Mouse (Mus musculus): Measurements from ENCODE around the gene Dtx3. TPM values are rescaled to one million over a fixed set of nuclear protein-coding genes. Genes with fewer than 3 reads are reported as not detected.

The Dtx3 gene
- polyA plus RNA-seq, 1 experiment from 2014 or later, result 204 TPM

DNA sequence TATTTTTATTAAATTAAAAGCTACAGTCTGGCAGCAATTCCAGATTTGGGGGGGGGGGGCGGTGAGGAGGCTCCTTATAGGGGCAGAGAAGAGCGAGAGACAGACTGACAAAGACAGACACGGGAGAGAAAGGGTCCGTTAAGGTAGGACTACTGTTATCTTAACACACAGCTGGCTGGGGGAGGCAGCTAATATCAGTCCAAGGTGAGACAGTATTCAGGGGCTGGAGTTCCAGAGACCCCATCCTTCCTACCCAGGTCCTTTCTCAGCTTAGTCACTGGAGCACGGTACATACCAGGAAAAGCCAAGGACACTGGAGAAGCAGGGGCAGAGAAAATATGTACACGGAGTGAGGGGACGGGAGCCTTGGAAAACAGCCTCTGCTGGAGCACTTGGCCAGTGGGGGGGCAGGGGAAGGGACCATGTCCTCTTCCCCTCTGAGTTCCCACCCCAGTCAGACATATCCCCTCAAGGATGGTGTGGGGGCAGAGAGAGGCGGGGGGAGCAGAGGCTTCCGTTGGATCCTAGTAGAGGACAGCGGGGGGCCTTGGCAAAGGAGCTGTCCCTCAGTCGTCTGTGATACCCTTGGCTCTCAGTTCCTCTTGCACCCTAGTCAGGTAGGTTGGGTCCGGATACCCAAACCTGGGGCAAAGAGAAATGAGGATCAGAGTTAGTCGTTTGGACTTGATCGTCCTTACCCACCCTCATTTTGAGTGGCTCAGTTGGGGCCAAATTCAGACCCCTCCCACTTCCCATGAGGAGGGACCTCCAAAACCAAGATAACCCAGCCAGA, 4.9 kb downstream of the Dtx3 start:
- H3K4me2 ChIP-seq (replicated peaks), result peak overlapping the region; percentile 99
- peaks cover 28% of the 10 kb centered on the region for H3K36me3 ChIP-seq
- peaks cover 54% of the 10 kb centered on the region for H3K4me1 ChIP-seq
- peak overlapping the region; percentile 75; the same call in 1 of the 2 replicates for H3K4me3 ChIP-seq
- peaks cover 4% of the 10 kb centered on the region; the same call in 1 of the 2 replicates for H3K27me3 ChIP-seq
- no peak for ATAC-seq (ENCODE audit: low FRiP score, low read depth)
- H3K27ac ChIP-seq (replicated peaks), result peak overlapping the region; percentile 43; the same call in 1 of the 2 replicates
- 28% methylated on average over 14 of the region's 14 CpGs for WGBS
- peaks cover 3% of the 10 kb centered on the region; the same call in 1 of the 2 replicates for H3K9me3 ChIP-seq
- H3K9ac ChIP-seq (replicated peaks), result 0 out of 2 replicates have a peak overlapping the region, but pooled peaks have one; percentile 20

DNA sequence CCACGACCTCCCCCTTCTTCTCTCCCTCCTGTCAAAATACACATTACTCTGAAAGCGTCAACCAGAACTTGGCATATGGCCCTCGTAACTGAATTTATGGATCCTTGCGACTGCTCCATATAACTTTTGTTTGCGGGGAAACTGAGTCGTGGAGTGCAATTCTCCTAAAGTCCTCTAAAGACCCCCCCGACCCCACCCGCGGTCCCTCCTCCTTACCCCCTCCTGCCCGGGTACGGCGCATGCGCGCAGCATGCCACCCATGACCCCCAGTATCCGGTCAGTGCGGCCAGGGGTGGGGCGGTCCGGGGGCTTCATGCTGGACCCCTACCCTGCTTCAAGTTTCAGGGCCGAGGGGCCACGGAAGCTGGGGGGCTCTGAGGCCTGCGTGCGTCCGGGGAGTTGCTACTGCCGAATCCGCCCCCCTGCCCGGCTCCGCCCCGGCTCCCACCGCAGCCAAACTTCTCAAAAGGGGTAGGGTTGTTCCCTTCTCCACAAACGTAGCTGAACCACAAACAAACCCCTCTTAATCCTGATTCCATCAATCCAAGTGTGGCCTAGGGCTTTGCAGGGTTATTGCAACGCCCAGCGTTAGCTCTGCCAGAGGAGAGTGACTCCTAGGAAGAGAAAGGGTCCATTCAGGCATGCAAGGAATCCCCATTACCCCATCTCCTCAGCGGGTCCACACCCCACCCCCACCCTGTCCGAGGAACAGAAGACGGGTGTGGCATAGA, 5.7 kb downstream of the Dtx3 start, which contains the start of gene Arhgef25:
Gene Arhgef25 (minus strand): TSS at position 433 of the 731 bp plus-strand sequence.
- Histone ChIP-seq H3K27ac (replicated peaks) (peak within 1 kb of the TSS; percentile 86), H3K9me3 (peaks cover 3% of the 10 kb centered on the region; the same call in 1 of the 2 replicates), H3K36me3 (peaks cover 28% of the 10 kb centered on the region), H3K4me1 (peaks cover 59% of the 10 kb centered on the region), H3K27me3 (peaks cover 11% of the 10 kb centered on the region; the same call in 1 of the 2 replicates), H3K9ac (replicated peaks) (peak within 1 kb of the TSS; percentile 91), H3K4me2 (replicated peaks) (peak within 1 kb of the TSS; percentile 99), H3K4me3 (peak within 1 kb of the TSS; percentile 75)
- 0 out of 2 replicates have a peak, but pooled peaks have one; percentile 13 for ATAC-seq (ENCODE audit: low FRiP score, low read depth)
- WGBS, result 2% methylated on average over 35 of the region's 35 CpGs

DNA sequence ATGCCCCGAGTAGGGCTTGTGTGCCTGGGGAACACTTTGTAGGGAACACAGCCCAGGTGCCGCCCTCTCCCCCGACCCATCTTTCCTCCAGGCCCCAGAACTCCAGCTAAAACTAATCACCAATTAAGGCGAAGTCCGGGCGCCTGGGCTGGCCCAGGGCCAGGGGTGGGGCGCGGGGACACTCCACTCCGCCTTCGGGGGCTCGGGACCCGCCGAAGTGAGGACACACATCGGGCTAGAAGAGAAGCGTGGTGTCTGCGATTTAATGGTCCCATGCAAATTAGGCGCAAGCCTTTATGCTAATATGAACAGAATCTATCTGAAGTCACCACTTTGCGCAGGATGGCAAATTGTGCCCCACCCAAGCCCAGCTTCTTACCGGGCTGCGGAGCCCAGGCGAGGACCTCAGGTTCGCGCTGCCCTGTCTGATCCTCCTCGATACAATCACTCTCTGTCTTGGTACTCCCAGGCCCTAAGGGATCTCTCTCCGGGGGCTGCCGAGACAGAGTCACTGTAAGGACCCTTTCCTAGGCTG, 6.3 kb downstream of the Dtx3 start:
- H3K36me3 ChIP-seq, result peaks cover 28% of the 10 kb centered on the region
- H3K9ac ChIP-seq (replicated peaks), result peak overlapping the region; percentile 91
- peak overlapping the region; percentile 86 for H3K27ac ChIP-seq (replicated peaks)
- peaks cover 58% of the 10 kb centered on the region for H3K4me1 ChIP-seq
- ATAC-seq (ENCODE audit: low FRiP score, low read depth), result peak; percentile 8; the same call in 1 of the 2 replicates
- H3K27me3 ChIP-seq, result peaks cover 16% of the 10 kb centered on the region
- WGBS, result under 1% methylated on average over 26 of the region's 26 CpGs
- peaks cover 3% of the 10 kb centered on the region; the same call in 1 of the 2 replicates for H3K9me3 ChIP-seq
- peak overlapping the region; percentile 99 for H3K4me2 ChIP-seq (replicated peaks)
- H3K4me3 ChIP-seq, result peak overlapping the region; percentile 75

DNA sequence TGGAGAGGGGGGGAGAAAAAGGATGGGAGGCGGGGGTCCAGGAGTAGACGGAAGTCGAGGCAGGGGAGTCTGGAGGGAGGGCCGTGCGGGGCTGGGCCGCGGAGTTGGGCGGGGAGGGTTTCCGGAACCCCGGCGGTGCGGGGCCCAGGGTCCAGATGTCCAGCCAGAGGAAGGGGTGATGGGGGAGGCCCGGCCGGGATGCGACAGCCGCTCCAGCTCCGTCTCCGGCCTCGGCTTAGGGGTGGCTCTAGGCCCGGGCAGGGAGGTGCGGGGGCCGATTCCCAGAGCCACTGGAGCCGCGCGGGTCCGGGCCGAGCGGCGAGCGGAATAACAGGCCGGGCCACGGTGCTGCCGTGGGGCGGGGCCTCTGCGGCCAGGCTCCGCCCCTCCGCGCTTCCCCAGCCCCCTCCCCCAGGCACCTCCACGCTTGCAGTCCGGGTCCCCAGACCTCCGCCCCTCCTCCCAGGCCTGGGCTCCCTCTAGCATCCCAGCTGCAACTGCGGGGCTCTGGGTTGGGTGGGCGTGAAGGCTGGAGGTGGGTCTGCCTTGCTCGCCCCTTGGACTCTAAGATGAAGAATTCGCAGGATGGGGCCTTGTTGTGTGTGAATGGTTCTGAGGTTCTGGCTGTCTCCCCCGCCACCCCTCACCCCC, 6.9 kb downstream of the Dtx3 start:
- peaks cover 20% of the 10 kb centered on the region for H3K27me3 ChIP-seq
- peak overlapping the region; percentile 91 for H3K9ac ChIP-seq (replicated peaks)
- peaks cover 27% of the 10 kb centered on the region for H3K36me3 ChIP-seq
- H3K4me1 ChIP-seq, result peaks cover 63% of the 10 kb centered on the region
- H3K4me2 ChIP-seq (replicated peaks), result peak overlapping the region; percentile 99
- H3K27ac ChIP-seq (replicated peaks), result peak overlapping the region; percentile 86
- H3K4me3 ChIP-seq, result peak overlapping the region; percentile 75
- WGBS, result under 1% methylated on average over 39 of the region's 46 CpGs
- H3K9me3 ChIP-seq, result peaks cover 3% of the 10 kb centered on the region; the same call in 1 of the 2 replicates
- ATAC-seq (ENCODE audit: low FRiP score, low read depth), result peak; percentile 87

DNA sequence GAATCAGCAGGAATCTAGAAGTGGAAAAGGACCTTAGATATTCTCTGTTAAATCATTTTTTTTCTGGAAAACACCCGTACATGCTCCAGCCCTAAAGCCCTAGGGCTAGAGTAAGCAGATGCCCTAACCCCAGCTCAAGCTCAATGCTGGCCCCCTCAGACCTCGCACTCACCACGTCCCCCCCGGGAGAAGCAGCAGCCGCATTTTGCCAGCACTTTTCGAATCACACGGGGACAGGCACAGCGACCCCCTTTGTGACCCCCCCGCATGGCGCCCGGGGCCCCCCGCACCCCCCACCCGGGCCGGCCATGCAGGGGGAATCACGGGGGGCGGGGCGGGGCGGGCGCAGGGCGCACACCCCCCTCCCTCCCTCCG, 7.5 kb downstream of the Dtx3 start:
- H3K4me3 ChIP-seq, result peak overlapping the region; percentile 75
- peak overlapping the region; percentile 99 for H3K4me2 ChIP-seq (replicated peaks)
- H3K9ac ChIP-seq (replicated peaks), result peak overlapping the region; percentile 91
- under 1% methylated on average over 15 of the region's 21 CpGs for WGBS
- peak overlapping the region; percentile 86 for H3K27ac ChIP-seq (replicated peaks)
- H3K27me3 ChIP-seq, result peaks cover 25% of the 10 kb centered on the region
- H3K9me3 ChIP-seq, result peaks cover 3% of the 10 kb centered on the region; the same call in 1 of the 2 replicates
- peaks cover 66% of the 10 kb centered on the region for H3K4me1 ChIP-seq
- ATAC-seq (ENCODE audit: low FRiP score, low read depth), result peak; percentile 11; the same call in 1 of the 2 replicates
- peaks cover 27% of the 10 kb centered on the region for H3K36me3 ChIP-seq

DNA sequence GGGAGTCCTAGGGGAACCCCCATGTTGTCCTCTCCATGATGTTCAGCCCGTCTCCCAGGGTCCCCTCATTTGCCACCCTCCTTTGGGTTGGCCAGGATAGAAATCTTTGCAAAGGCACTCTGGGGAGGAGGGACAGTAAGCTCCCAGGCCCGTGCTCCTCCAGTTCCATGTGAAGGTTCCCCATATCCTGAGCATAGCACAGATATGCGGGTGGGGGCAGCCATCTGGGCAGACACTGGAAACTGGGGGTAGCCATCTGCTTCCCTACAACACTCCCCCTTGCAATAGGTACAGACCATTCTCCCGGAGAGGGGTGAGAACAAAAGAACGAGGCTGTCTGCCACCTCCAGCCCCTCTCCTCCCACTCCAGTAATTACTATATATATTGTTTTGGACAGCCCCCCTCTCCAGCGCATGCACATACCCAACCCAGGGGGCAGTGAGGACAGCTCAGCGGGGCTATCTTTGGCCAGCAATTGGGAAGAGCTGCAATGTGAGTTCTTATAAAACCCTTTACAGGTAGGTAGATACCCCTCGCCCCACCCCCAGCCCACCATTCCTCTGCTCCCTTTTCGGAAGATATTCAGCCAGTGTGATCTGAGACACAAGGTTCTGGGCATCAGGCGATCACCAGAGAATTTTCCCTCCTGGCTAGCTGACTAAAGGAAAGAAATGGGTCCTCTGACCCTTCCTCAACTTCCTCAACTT, 8.0 kb downstream of the Dtx3 start:
- peak overlapping the region; percentile 99 for H3K4me2 ChIP-seq (replicated peaks)
- H3K9ac ChIP-seq (replicated peaks), result peak overlapping the region; percentile 91
- no peak for ATAC-seq (ENCODE audit: low FRiP score, low read depth)
- peaks cover 27% of the 10 kb centered on the region for H3K36me3 ChIP-seq
- peaks cover 63% of the 10 kb centered on the region for H3K4me1 ChIP-seq
- peaks cover 3% of the 10 kb centered on the region; the same call in 1 of the 2 replicates for H3K9me3 ChIP-seq
- WGBS, result 45% methylated on average over 10 of the region's 10 CpGs
- peak overlapping the region; percentile 75 for H3K4me3 ChIP-seq
- peaks cover 31% of the 10 kb centered on the region for H3K27me3 ChIP-seq
- H3K27ac ChIP-seq (replicated peaks), result peak overlapping the region; percentile 86

DNA sequence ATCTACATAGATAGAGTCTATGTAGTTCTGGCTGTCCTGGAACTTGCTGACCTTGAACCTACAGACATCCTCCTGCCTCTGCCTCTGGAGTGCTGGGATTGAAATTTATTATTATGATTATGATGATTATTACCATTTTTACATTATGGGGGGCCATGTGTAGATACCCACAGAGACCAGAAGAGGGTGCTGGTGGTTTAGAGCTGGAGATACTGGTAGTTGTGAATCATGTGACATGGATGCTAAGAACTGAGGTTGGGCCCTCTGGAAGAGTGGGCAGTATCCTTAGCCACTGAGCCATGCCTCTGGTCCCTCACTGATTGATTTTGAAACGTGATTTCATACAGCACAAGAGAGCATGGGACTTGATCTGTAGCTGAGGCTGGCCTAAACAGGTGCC, 9.1 kb downstream of the Dtx3 start:
- WGBS, result 95% methylated on average over 1 of the region's 1 CpGs
- no peak for ATAC-seq (ENCODE audit: low FRiP score, low read depth)
- Histone ChIP-seq H3K4me2 (replicated peaks) (no peak overlapping the region), H3K4me1 (peaks cover 62% of the 10 kb centered on the region), H3K27me3 (peaks cover 41% of the 10 kb centered on the region), H3K9ac (replicated peaks) (no peak overlapping the region), H3K9me3 (peaks cover 3% of the 10 kb centered on the region; the same call in 1 of the 2 replicates), H3K36me3 (peaks cover 25% of the 10 kb centered on the region), H3K27ac (replicated peaks) (no peak overlapping the region), H3K4me3 (no peak overlapping the region)

DNA sequence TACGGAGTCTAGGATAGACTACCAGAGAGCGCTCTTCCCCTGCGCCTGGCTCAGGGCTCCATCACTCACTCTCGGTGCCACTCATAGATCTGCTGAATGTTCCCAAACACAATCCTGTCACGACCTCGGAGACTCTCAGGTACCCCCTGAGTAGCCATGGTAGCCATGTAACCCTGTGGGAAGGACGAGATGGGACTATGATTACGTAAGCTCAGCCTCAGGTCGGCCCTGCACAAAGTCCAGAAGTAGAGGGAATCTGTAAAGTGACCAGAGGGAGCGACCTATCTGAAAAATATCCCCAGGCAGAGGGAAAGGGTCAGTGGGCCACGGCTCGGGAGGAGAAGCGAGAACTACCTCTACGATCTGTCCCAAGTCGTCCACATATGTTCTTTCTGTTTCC, 10.0 kb downstream of the Dtx3 start:
- peaks cover 3% of the 10 kb centered on the region; the same call in 1 of the 2 replicates for H3K9me3 ChIP-seq
- H3K27me3 ChIP-seq, result peaks cover 47% of the 10 kb centered on the region
- 86% methylated on average over 15 of the region's 15 CpGs for WGBS
- no peak overlapping the region for H3K27ac ChIP-seq (replicated peaks)
- H3K36me3 ChIP-seq, result peaks cover 17% of the 10 kb centered on the region
- H3K4me1 ChIP-seq, result peaks cover 56% of the 10 kb centered on the region
- no peak overlapping the region for H3K9ac ChIP-seq (replicated peaks)
- no peak overlapping the region for H3K4me3 ChIP-seq
- no peak overlapping the region for H3K4me2 ChIP-seq (replicated peaks)
- no peak for ATAC-seq (ENCODE audit: low FRiP score, low read depth)

DNA sequence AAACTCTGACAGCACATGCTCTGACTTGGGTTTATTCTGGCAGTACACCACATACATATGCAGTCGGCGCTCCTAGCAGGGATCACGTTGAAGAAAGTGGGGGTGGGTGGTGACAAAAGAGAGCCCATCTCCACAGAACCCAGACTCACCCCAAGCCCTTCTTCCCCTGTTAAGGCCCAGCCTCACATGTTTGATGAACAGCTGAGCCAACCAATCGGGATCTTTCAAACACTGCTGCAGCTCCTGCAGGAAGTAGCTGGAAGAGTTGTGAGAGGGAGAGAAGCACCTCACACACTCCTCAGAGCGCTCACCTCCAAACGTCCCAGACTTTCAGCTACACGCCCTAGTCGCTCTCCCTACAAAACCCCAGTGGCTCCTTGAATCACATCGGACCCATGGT, 10.4 kb downstream of the Dtx3 start:
- Histone ChIP-seq H3K36me3 (peaks cover 17% of the 10 kb centered on the region), H3K27ac (replicated peaks) (no peak overlapping the region), H3K9me3 (peaks cover 3% of the 10 kb centered on the region; the same call in 1 of the 2 replicates), H3K9ac (replicated peaks) (no peak overlapping the region), H3K27me3 (peaks cover 51% of the 10 kb centered on the region), H3K4me2 (replicated peaks) (no peak overlapping the region), H3K4me3 (no peak overlapping the region), H3K4me1 (peaks cover 56% of the 10 kb centered on the region)
- 70% methylated on average over 9 of the region's 9 CpGs for WGBS
- no peak for ATAC-seq (ENCODE audit: low FRiP score, low read depth)

DNA sequence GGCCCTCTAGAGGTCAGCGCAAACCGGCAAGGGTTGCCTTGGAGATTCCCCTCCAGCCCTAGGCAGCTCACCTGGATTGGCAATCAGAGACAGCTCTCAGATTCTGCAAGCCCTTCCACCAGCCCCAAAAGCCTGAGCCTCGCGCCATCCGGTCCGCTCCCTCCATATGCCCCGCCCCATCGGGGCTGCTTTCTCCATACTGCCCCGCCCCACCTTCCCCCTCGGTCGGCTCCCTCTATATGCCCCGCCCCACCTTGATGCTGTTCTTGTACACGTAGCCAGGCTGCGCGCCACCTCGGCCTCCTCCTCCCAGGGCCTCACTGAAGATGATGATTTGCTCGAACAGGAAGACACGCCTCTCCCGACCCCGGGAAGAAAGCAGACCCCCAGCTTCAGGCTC, 11.8 kb downstream of the Dtx3 start:
- H3K36me3 ChIP-seq, result peaks cover 17% of the 10 kb centered on the region
- no peak overlapping the region for H3K9ac ChIP-seq (replicated peaks)
- peaks cover 48% of the 10 kb centered on the region for H3K4me1 ChIP-seq
- H3K4me3 ChIP-seq, result 0 out of 2 replicates have a peak overlapping the region, but pooled peaks have one; percentile 10
- no peak for ATAC-seq (ENCODE audit: low FRiP score, low read depth)
- peaks cover 64% of the 10 kb centered on the region for H3K27me3 ChIP-seq
- peaks cover 3% of the 10 kb centered on the region; the same call in 1 of the 2 replicates for H3K9me3 ChIP-seq
- no peak overlapping the region for H3K27ac ChIP-seq (replicated peaks)
- 8% methylated on average over 20 of the region's 20 CpGs for WGBS
- peak overlapping the region; percentile 36 for H3K4me2 ChIP-seq (replicated peaks)
